Mouse (Mus musculus) cerebellum, postnatal 4 days (tissue): ENCODE measurements around the gene Slc9a5.

ENCODE experiments used
- DNase-seq, 2 experiments: peaks; one replicate each; pipeline ENCODE4 v3.0.0; 2022; ENCODE audit warnings: low spot score in 2 of 2, mixed read lengths in 1 of 2

The Slc9a5 gene

DNA sequence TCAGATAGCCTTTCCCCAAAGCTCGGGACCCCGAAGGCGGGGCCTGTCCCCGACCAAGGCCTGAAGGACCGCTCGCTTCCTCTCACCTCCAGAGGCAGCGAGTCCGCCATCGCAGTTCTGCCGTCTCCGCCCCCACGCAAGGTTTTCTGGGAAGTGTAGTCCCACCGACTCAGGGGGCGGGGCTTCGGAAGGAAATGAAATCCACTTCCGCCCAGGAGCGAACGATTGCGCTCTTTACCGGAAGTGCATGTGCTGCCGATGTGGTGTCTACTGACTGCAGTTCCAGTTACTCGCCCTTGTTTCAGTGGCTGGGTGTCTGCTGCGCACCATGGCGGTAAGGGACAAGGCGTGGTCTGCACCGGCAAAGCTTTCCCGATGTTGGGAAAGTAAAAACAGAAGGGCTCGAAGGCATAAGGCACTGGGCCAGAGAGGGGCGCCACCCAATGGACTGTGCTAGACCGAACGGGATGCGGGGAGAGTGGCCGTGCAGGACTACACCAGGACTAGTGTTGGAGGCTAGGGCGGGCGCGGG is 22.4 kb upstream of the Slc9a5 start, which contains the start of the genes Lrrc29 and Tmem208:
Gene Lrrc29 (minus strand): TSS at position 138 of the 532 bp plus-strand sequence.
Gene Tmem208 (plus strand): TSS at position 214 of the 532 bp plus-strand sequence.
- DNase-seq = peak; percentile 95 to 96

DNA sequence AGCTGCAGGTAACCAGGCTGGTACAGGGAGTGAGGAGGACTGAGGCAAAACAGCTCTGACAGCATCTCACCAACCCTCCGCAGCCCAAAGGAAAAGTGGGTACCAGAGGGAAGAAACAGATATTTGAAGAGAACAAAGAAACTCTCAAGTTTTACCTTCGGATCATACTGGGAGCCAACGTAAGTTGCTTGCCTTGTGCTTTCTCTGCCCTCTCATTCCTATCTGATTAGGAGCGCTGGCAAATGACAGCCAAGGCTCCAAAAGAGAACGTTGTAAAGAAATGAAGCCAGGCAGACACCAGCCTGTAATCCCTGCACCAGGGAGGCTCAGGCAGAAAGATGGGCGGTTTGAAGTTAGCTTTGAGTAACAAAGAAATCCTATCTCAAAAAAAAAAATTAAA is 21.7 kb upstream of the Slc9a5 start:
- DNase-seq = no peak

DNA sequence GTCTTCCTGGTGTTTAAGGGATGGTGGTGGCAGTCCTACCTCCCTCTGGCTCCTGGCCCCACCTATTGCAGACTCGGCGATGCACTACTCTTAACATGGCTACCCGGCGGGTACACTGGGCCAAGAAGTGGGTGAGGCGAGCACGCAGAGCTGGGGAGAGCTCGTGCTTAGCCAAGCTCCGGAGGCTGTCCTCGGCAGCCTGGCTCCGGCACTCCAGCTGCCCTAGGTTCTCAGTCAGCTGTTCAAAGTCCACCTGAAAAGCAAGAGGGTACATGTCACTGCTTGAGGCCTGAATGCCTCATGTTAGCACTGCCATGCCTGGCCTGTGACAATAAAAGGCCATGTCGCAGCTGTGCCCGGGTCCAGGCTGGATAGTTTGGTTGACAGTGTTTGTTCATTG is 18.3 kb upstream of the Slc9a5 start:
- DNase-seq = no peak

DNA sequence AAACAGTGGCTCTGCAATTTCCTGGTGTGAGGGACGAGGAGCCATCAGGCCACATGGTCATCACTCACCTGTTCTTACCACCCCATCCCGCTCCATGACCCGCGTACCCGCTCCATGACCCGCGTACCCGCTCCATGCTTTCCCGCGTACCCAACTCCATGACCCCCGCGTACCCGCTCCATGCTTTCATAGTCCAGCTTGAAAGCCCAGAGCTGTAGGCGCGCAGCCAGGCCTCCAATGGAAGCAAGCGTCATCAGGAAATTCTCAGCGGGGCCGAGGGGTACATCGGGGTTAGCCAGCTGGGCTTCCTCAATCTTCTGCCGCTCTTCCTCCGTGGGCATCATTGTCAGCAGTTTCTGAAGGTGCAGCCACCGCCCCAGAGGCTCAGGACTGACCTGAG is 17.2 kb upstream of the Slc9a5 start:
- DNase-seq = no peak

DNA sequence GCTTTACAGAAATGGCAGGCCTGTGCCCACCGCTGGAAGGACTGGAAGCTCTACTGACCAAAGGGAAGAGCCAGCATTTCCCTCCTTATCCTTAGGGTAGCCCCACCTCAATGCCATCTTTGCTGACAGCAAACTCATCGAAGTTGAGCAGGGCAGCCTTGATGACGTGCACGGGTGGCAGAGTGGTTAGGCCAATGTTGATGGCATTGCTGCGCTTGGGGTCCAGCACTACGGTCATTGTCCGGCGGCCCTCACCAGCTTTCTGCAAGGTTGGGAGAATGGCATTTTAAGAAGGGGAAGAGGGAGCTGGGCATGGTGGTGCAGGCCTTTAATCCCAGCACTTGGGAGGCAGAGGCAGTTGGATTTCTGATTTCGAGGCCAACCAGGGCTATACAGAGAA is 16.7 kb upstream of the Slc9a5 start:
- no peak for DNase-seq

DNA sequence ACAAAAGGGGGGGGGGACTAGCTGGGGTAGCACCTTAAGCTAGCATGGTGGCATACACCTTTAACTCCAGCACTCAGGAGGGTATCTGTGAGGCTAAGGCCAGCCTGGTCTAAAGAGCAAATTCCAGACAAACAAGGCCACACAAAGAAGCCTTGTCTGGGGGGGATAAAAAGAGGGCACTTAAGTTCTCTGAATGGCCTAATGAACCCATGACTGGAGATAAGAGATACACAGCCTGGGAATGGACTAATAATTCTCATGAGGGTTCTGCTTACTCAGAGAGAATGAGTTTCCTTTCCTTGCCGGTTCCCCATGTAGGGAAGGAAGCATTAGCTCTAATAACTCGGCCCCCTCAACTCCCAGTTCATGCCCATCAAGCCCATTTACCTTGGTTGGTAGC is 16.1 kb upstream of the Slc9a5 start:
- no peak for DNase-seq

DNA sequence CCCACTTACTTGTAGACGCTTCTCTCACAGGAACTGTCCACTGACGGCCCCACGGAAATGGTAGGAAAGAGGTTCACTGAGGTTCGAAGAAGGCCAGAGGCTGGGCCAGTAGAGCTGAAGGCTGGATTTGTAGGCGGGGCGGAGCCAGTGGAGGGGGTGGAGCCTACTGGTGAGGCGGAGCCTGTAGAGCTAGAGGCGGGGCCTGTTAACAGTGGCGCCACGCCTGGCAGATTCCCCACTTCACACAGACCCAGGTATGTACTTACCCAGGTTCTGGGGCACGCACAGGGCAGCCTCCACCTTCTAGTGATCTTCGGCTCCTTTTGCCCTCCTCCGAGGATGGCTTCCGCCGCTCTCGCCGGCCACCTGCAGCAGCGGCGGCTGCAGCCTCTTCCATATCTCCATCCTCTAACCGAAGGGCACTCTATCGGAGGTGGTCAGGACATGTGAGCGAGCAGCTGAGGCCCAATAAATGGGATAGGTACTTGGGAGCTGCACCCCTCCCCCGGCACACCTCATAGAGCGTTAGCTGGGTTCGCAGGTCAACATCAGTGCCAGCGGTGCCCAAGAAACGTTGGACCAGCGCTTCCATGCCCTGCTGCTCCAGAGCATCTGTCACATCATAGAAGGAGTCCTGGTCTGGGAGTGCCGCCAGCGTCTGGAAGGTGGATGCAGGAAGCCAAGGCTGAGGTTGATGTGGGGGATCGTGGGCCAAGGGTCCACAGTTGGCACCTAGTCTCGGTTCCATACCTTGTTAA is 12.1 kb upstream of the Slc9a5 start:
- no peak for DNase-seq

DNA sequence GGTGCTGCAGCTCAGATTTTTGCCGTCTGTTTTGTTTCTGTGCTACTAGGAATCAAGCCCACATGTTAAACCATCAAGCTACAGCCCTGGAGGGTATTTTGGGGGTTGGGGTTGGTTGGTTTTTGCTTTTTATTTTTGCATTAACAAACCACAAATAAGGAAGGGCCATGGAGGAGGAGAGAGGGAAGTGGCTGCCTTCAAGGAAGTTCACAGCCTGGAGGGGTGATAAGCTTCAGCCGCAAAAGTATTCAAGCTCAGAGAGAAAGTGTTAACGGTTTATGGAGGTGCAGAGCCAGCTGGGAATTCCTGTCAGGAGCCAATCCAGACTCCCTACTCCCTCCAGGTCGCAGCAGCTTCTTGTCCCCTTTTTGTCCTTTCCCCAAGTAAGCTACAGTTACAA is 9.7 kb upstream of the Slc9a5 start:
- no peak for DNase-seq

DNA sequence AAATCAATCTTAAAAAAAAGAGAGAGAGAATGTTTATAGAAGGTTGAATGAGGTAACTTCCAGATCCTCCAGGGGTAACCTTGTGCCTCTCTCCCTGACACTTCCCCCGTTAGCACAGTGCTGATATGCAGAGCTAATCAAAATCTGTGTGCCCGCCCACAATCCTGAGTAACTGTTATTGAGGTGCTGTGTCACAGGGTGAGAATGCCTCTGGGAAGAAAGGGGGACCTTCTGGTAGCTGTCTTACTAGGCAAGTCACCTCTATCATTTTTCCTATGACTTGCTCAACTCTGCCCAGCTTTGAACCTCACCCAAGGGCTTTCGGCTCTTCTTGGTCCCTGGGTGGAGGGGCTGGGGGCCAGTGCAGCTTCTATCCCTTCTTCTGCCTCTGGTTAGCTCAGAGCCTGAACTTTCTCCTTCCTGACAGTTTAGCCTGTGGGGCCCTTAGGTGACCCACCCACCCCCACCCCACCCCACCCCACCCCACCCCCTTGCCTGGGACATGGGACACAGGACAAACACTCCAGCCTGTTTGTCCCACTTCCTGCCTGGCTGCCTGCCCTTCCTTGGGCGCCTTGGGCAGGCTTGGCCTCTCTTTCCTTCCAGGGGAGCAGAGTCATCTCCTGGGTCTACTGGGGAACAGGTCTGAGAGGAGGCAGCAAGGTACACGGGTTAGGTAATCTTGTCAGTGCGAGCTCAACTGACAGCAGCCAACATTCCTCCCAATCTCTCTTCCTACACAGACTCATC is 8.6 kb upstream of the Slc9a5 start:
- no peak for DNase-seq

DNA sequence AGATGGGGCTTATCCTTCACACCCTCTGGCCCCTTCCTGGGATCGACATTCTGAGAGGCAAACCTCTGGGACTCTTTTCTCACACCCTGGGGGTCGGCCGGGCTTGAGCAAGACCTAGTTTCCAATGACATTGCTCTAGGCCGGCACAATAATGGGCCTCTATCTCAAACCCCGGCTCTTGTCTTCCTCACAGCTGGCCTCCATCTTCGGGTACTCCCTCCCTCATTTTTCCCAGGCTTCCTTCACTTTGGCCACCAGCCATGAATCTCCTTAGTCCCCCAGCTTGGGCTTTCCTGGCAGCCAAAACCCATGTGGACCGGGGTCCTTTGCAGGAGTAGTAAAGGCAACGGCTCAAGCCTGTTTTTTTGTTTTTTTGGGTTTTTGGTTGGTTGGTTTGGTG is 7.2 kb upstream of the Slc9a5 start:
- no peak for DNase-seq

DNA sequence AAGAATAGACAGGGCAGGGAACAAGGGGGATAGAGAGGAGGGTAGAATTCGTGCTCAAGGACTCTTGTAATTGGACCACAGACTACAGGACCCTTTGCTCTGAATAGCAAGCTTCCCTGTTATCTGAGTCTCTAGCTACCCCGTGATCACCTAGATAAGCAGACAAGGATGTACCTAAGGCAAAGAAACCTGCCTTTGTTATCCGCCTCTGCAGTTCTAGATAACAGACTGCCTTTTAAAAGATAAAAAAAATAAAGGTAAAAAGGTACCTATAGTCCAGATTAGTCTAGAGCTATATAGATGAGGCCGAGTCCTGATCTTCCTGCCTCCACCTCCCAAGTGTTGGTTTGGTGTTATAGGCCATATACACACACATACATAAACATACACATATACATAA is 5.9 kb upstream of the Slc9a5 start:
- no peak for DNase-seq

DNA sequence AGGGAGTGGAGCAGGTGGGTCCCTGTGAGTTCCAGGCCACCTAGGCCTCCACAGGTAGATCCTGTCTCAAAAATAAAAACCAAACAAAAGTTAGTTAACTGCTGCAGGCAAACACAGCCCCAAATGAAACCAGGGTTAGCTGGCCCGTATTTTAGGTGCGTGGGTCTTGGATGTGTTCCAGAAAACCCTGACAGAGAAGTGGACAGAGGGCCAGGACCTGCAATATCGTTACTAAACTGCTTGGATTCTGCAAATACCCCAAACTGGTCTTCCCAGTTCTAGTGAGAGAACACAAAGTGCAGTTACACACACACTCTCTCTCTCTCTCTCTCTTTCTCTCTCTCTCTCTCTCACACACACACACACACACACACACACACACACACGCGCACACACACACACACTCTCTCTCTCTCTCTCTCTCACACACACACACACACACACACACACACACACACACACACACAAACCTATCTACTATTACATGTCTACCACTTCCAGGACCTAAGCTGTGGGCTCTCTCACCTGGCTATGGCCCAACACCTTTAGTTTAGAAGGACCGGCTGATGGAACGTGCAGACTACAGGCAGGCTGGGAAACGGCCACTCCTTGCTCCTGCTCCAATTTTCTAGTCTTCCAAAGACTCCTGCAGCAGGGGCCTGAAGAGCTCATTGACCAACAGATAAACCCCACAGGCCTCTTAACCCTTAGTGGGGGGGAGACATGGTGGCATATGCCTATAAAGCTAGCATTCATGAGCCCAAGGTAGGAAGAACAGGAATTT is 4.7 kb upstream of the Slc9a5 start:
- no peak for DNase-seq

DNA sequence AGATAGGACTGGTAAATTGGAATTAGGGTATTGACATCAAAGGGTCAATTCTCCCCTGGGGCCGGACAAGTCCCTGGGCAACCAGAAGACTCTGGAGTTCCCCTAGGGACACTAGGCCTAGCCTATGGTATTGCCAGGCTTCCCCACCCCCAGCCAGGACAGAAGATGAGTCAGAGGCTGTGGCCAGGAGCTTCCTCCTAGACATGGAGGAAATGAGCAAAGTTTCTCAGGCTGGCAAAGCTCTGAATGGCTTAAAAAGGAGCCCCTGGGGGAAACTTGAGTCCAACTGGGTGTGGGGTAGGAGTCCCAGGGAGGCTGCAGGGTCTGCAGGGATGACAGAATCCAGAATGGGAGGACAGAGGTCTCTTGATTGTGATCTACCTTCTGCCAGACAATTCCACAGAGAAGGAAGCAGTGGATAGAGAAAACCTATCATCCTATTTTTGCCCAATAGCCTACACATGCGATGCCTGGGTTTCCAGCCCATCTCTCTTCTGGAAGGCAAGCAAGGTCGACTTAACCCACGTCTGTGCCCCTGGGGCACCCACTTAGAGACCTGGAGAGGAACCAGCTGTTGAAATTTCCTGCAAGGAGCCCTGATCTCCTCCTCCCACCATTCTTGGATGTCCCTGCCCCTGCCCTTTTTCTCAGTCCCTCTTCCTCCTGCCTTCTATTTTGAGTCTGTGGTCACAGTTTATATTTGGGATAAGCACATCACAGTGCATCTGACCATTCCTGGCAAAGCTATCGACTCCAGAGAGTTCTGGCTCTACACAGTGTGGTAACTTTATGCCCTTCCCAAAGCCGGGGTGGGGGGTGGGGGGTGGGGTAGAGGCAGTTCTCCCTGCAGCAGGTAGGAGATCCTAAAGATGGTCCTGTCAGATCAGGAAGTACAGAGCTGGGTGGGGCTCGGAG is 3.3 kb upstream of the Slc9a5 start:
- no peak for DNase-seq

DNA sequence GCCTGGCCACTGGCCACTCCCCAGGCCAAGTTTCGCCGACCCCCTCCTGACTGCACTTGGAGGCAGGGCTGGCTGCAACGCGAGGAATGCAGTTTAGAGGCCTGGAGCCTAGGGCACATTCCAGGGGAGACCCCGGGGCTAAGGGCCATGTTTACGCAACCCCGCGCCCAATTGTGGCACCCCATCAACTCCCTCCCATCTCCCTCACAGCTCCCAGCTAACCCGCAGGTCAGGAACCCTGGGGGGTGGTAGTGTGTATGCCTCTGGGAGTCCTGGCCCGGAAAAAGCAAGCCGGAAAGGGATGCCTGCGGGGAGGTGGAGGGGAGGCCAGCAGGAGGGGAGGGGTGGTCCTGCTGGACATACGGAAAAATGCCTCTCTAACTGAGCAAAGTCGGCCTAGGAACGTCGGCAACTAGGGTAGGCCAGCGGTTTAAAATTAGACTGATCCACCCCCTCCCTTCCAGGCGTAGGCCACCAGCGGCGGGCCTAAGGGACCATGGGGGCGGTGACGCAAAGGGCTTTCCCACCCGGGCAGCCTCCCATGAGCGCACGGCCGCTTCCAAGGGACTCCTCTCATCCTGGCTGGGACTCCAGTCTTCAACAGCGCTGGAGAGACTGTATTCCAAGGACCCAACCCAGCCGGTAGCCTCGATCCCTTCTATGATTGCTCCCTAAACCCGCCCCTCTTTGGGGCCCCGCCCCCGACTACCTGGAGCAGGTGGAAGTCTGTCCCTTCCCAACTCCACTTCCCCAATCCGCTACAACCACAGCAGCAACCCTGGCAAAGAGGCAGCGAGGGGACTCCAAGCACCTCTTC is 1.8 kb upstream of the Slc9a5 start:
- DNase-seq = no peak

DNA sequence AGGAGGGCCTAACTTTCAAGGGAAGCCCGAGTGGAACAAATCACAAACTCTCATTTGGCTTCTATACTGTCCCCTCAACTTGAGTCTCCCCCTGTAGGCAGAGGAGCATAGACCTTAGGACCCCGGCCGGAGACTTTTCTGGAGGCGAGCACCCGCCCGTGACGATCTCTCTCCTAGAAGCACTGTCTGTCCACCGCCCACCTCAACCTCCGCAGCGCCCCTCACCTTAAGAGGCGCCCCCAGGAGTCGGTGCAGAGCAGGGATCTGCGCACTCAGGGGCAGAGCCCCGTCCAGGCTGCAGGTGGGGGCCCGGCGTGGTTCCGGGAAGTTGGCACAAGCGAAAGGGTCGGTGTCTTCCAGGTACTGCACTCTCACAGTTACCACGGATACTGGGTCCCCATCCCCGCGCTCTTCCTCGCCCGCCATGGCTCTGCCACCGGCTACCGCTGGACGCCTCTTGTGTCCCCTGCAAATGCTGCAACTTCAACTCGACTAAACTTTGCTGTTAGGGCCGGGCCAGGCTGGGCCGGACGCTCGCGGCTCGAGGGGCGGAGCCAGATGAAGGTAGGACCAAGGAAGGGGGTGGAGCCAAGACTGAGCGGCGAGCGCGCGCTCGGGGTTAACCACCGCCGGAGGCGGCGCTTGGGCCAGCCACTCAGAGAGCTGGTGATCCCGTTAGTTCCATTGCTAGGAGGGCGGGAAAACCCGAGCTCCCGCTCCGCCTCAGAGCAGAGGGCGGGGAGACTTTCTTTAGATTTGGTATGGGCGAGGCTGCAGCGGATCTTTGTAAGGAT is 1.0 kb upstream of the Slc9a5 start, which contains the start of gene Fhod1:
Gene Fhod1 (minus strand): TSS at position 526 of the 794 bp plus-strand sequence.
- peak; percentile 63 to 87 for DNase-seq

DNA sequence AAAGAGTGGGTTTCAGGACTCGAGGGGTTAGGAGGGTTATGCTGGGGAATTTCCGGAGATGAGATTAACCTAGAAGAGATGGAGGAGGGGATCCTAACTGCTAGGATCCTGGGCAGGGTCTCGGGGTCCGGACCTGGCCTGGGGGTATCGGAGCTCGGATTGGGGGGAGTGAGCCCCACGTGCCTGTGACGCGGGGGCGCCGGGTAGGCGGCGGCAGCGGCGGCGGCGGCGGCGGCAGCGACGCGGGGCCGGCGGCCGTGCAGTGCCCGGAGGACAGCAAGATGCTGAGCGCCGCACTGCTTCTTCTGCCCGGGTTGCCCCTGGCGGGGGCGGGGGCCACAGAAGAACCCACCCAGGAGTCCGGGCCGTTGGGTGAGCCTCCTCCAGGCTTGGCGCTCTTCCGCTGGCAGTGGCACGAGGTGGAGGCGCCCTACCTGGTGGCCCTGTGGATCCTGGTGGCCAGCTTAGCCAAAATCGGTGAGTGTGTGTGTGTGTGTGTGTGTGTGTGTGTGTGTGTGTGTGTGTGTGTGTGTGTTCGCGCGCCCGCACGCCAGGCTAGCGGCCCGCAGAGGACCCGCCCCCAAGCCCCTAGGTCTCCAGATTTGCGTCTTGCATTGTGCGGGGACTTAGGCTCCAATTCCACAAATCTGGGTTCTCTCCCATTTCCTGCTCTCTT is 591 bp downstream of the Slc9a5 start:
- DNase-seq = peak in 1 of 2 experiments; percentile 60

DNA sequence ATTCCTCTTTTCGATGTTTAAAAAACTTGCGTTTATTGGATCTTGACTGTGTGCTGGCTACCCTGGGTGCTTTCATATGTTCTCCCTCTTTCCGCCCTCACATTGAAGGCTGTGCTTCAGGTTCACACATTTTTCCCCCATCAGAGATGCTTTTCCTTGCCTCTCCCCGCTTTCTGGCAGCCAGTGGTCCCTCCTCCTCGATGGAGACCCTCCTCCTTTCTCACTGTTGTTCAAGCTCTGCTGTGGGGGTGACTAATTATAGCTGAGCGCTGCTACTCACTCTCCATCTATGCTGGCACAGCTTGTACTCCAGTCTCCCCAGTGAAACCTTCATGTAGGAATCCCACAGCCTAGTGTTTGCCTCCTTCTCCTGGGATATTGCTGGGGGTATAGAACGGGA is 1.5 kb downstream of the Slc9a5 start:
- DNase-seq = no peak

DNA sequence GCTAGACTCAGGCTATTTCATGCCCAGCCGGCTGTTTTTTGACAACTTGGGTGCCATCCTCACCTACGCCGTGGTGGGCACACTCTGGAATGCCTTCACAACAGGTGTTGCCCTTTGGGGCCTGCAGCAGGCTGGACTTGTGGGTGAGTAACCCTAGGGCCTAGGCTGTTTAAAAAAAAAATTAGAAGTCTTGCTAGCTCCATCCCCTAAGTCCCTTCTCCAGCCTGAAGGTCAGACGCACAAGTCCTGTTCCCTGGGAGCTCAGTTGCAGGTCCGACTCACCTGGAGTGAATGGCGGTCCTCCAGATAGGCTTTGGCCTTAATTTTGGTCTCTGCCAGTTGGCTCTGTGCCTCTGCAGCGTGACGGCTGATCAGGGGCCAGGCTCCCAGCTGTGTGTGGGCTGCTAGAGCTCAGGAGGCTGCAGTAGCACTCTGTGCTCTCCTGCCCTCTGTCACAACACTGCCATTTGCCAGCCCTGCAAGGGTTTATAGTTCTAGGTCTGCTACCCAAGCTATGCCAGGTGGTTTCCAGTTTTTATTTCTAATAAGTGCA is 5.0 kb downstream of the Slc9a5 start:
- DNase-seq = no peak
